Mouse (Mus musculus): Measurements from ENCODE around the gene Rbm7. TPM values are rescaled to one million over a fixed set of nuclear protein-coding genes. Genes with fewer than 3 reads are reported as not detected.

Gene Rbm7
- total RNA-seq, 2 experiments from 2014 or later: 32.2 to 41.5 TPM

DNA sequence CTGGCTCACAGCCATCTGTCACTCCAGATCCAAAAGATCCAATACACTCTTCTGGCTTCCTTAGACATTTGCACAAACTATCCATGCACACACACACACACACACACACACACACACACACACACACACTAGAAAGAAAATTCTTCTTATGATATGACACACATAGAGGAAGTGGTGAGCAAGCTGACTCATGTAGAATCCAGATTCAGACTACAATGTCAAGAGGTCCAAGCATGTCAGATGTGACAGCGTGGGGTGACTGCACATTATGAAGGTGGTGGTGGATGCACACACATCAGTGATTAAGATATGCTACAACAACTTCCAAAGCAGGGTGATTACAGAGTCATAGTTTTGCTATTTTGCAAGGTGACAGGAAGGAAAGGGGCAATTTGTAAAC is 51.2 kb downstream of the Rbm7 start:
- no peak for ATAC-seq (replicated peaks; ENCODE audit: low FRiP score, poor library complexity, severe bottlenecking)

Other genes with a start within 250 kb of the Rbm7 start
- 1,032 and 1,053 TPM in 2 replicates for gene Nxpe2, start 141.8 kb downstream of the Rbm7 start, total RNA-seq (2015; ENCODE audit: low replicate concordance)
- gene Nxpe2, start 141.8 kb downstream of the Rbm7 start, total RNA-seq (2017; ENCODE audit: low replicate concordance): 859 and 927 TPM in 2 replicates
- gene Rexo2, start 14.7 kb downstream of the Rbm7 start, total RNA-seq (2015; ENCODE audit: low replicate concordance): 60.4 and 69.6 TPM in 2 replicates
- gene Rexo2, start 14.7 kb downstream of the Rbm7 start, total RNA-seq (2017; ENCODE audit: low replicate concordance): 69.2 and 100 TPM in 2 replicates
- gene Gm5617, start 143 bp upstream of the Rbm7 start, total RNA-seq (2015; ENCODE audit: low replicate concordance): 3.4 and 21.3 TPM in 2 replicates
- 4.6 and 5.2 TPM in 2 replicates for gene Gm5617, start 143 bp upstream of the Rbm7 start, total RNA-seq (2017; ENCODE audit: low replicate concordance)
- gene Nnmt, start 109.9 kb upstream of the Rbm7 start, total RNA-seq (2015; ENCODE audit: low replicate concordance): 14.3 TPM in 1 of 2 replicates, not detected in the other
- gene Nnmt, start 109.9 kb upstream of the Rbm7 start, total RNA-seq (2017; ENCODE audit: low replicate concordance): not detected in 2 replicates

Data from erythroid progenitor cell, adult 5-6 weeks (primary cell).